9 mouse cellular contexts compared by ENCODE assay signal in the genomic region with DNA sequence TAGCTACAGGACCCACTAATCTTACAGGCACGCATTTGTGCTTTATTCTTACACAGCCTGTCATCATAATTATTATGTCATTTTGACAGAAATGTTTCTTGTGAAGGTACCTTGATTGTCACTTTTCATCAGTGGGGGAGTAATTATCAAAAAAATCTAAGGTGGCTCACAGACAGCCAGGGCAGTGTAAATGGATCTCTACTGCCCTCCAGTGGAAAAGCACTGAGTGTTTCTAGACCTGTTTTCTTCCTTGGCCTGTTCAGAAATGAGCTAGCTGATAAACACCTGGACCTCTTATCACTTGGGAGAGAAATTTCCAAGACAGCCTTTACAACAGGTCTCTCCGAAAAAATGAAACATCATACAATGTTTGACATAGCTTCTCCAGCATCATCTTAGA. TPM values are rescaled to one million over a fixed set of nuclear protein-coding genes. Genes with fewer than 3 reads are reported as not detected.
DNase-seq lines count a peak whose midpoint lies in the region; ATAC-seq and TF ChIP-seq lines count a peak whose summit lies in the region.
"Had no signal": no experiment of that assay in that cellular context is flagged by ENCODE, and none has a peak within 500 bp of the region (broad histone marks: within the 10 kb centered on the region; RNA-seq: fewer than 3 reads in every experiment).

No protein-coding gene starts in this region.

- 48% methylated on average over 2 of the region's 2 CpGs for WGBS in cerebellum, adult 2 months
- 40% methylated on average over 2 of the region's 2 CpGs for WGBS in hindbrain, embryonic 16.5 days

- DNase-seq in cerebellum, adult 2 months, result peak in 1 of 2 experiments; percentile 23
- no peak for DNase-seq in cerebellum, adult 8-10 months
- DNase-seq in layer of hippocampus, adult 2 months (ENCODE audit: low spot score in 2 of 2), result peak; percentile 20 to 67
- DNase-seq in layer of hippocampus, adult 8-10 months (ENCODE audit: low spot score in 2 of 2), result no peak
- DNase-seq in R1 (ENCODE audit: low read depth, low spot score), result peak; percentile 46
- peak; percentile 28 to 54 for DNase-seq in layer of hippocampus, postnatal 14 days (ENCODE audit: low spot score in 2 of 2)
- peak; percentile 35 for DNase-seq in thymus, postnatal 14 days

- H3K27me3 ChIP-seq in cerebellum, adult 2 months (ENCODE audit: control insufficient read depth, insufficient read depth, low read length), result no peaks in the 10 kb centered on the region
- peaks cover 6% of the 10 kb centered on the region for H3K27me3 ChIP-seq in hindbrain, embryonic 16.5 days (replicated peaks; ENCODE audit: control insufficient read depth, insufficient read depth, low read length)
- H3K27me3 ChIP-seq: liver, embryonic 15.5 days had no signal

- H3K4me3 ChIP-seq in cerebellum, adult 2 months (replicated peaks; ENCODE audit: insufficient read depth, low read depth, low read length), result no peak overlapping the region
- H3K4me3 ChIP-seq in layer of hippocampus, adult 2 months, result no peak overlapping the region
- H3K4me3 ChIP-seq in hindbrain, embryonic 16.5 days (ENCODE audit: low read length), result no peak overlapping the region
- H3K4me3 ChIP-seq: liver, embryonic 15.5 days had no signal

- H3K36me3 ChIP-seq in hindbrain, embryonic 16.5 days (ENCODE audit: control insufficient read depth, insufficient read depth, low read length), result no peaks in the 10 kb centered on the region
- H3K36me3 ChIP-seq: liver, embryonic 15.5 days had no signal

- peak; percentile 51; the same call in 1 of the 2 replicates for TF ChIP-seq CTCF in cerebellum, adult 2 months (IDR thresholded peaks at IDR 0.05; ENCODE audit: borderline replicate concordance, insufficient read depth, low read depth, low read length)
- peak; percentile 95 for TF ChIP-seq CTCF in layer of hippocampus, adult 2 months (conservative IDR thresholded peaks at IDR 0.05)

- H3K4me1 ChIP-seq in cerebellum, adult 2 months (ENCODE audit: control insufficient read depth, insufficient read depth, low read length), result no peaks in the 10 kb centered on the region; the same call in 1 of the 2 replicates
- peaks cover 6% of the 10 kb centered on the region for H3K4me1 ChIP-seq in hindbrain, embryonic 16.5 days (ENCODE audit: control insufficient read depth, insufficient read depth, low read depth, low read length)

- TF ChIP-seq POLR2A in cerebellum, adult 2 months (IDR thresholded peaks at IDR 0.05; ENCODE audit: borderline replicate concordance, insufficient read depth, low read length), result no peak

- H3K9ac ChIP-seq in hindbrain, embryonic 16.5 days (ENCODE audit: low read depth, low read length), result no peak overlapping the region
- H3K9ac ChIP-seq: liver, embryonic 15.5 days had no signal

- no peak overlapping the region for H3K4me2 ChIP-seq in hindbrain, embryonic 16.5 days (ENCODE audit: low read length)
- H3K4me2 ChIP-seq: liver, embryonic 15.5 days had no signal

- no peak for ATAC-seq in hindbrain, embryonic 16.5 days

- no peaks in the 10 kb centered on the region for H3K9me3 ChIP-seq in hindbrain, embryonic 16.5 days (ENCODE audit: control insufficient read depth, low read length)
- H3K9me3 ChIP-seq: liver, embryonic 15.5 days had no signal

- H3K27ac ChIP-seq in cerebellum, adult 2 months (ENCODE audit: insufficient read depth, low read length), result no peak overlapping the region
- H3K27ac ChIP-seq in layer of hippocampus, adult 2 months, result no peak overlapping the region
- H3K27ac ChIP-seq in hindbrain, embryonic 16.5 days (ENCODE audit: low read depth, low read length), result no peak overlapping the region
- H3K27ac ChIP-seq: liver, embryonic 15.5 days had no signal

RNA-seq across cellular contexts. Expression of a gene that starts 4.0 kb away (rescaled TPM):
- polyA plus RNA-seq in cerebellum, adult 2 months (2012; rRNA removed), result 60.5 and 69.2 TPM in 2 replicates
- total RNA-seq in layer of hippocampus, adult 2 months (2021), result 10 to 100 TPM; 76.5 to 84.9 TPM
- total RNA-seq in layer of hippocampus, adult 8-10 months (2022), result 10 to 100 TPM; 64.3 to 81.2 (median 74.6) TPM
- 10 to 100 TPM; 63.1 to 65.8 TPM for total RNA-seq in layer of hippocampus, postnatal 14 days (2021)
- 59.2 and 64.6 TPM in 2 replicates for polyA plus RNA-seq in hindbrain, embryonic 16.5 days (2015; fragmentation: Nextera tagmentation; extraction: Ambion mirVana)

RNA-seq across cellular contexts. Expression of a gene that starts 46.7 kb away (rescaled TPM):
- 22.1 and 23.6 TPM in 2 replicates for polyA plus RNA-seq in cerebellum, adult 2 months (2012; rRNA removed)
- 10 to 100 TPM; 33.1 to 40.8 TPM for total RNA-seq in layer of hippocampus, adult 2 months (2021)
- 10 to 100 TPM; 30.5 to 35.7 (median 34.1) TPM for total RNA-seq in layer of hippocampus, adult 8-10 months (2022)
- 10 to 100 TPM; 33.2 to 34.1 TPM for total RNA-seq in layer of hippocampus, postnatal 14 days (2021)
- polyA plus RNA-seq in hindbrain, embryonic 16.5 days (2015; fragmentation: Nextera tagmentation; extraction: Ambion mirVana), result 33.1 and 36.0 TPM in 2 replicates

RNA-seq across cellular contexts. Expression of a gene that starts 46.7 kb away (rescaled TPM):
- 0.56 and 1.2 TPM in 2 replicates for polyA plus RNA-seq in cerebellum, adult 2 months (2012; rRNA removed)
- under 1 TPM; 0.49 to 0.92 TPM for total RNA-seq in layer of hippocampus, adult 2 months (2021)
- 1 to 10 TPM; 1.2 to 2.8 (median 1.4) TPM for total RNA-seq in layer of hippocampus, adult 8-10 months (2022)
- 1 to 10 TPM; 1.1 to 2.6 TPM for total RNA-seq in layer of hippocampus, postnatal 14 days (2021)
- polyA plus RNA-seq in hindbrain, embryonic 16.5 days (2015; fragmentation: Nextera tagmentation; extraction: Ambion mirVana), result 1.1 and 1.4 TPM in 2 replicates

Comparison
In these comparisons a context has a peak if more than half of its experiments do, and no peak if none do; other contexts are left out.
1. DNase-seq: peak in layer of hippocampus, adult 2 months (2 of 2), R1 (single experiment), layer of hippocampus, postnatal 14 days (2 of 2) and thymus, postnatal 14 days (single experiment); none in cerebellum, adult 8-10 months (single experiment) and layer of hippocampus, adult 8-10 months (0 of 2).